14 mouse cellular contexts compared by ENCODE assay signal in genomic region chr11:20187271-20187670, GRCm38 (mm10).
"Had no signal": no experiment of that assay in that cellular context is flagged by ENCODE, and none has a peak within 500 bp of the region (broad histone marks: within the 10 kb centered on the region; RNA-seq: fewer than 3 reads in every experiment).

No protein-coding gene starts in this region.

- H3K4me2 ChIP-seq: lung, embryonic 15.5 days; midbrain, embryonic 12.5 days; neural tube, embryonic 12.5 days; stomach, embryonic 15.5 days had no signal

- H3K27ac ChIP-seq: liver, embryonic 14.5 days; lung, embryonic 15.5 days; midbrain, embryonic 10.5 days; midbrain, embryonic 12.5 days; neural tube, embryonic 12.5 days; stomach, embryonic 15.5 days had no signal

- H3K9ac ChIP-seq: liver, embryonic 14.5 days; lung, embryonic 15.5 days; midbrain, embryonic 12.5 days; neural tube, embryonic 12.5 days; stomach, embryonic 15.5 days had no signal

- H3K27me3 ChIP-seq: lung, embryonic 15.5 days; midbrain, embryonic 12.5 days; neural tube, embryonic 12.5 days; stomach, embryonic 15.5 days had no signal

- H3K9me3 ChIP-seq: lung, embryonic 15.5 days; midbrain, embryonic 10.5 days; midbrain, embryonic 12.5 days; neural tube, embryonic 12.5 days; stomach, embryonic 15.5 days had no signal

- H3K4me3 ChIP-seq: lung, embryonic 15.5 days; midbrain, embryonic 10.5 days; midbrain, embryonic 12.5 days; neural tube, embryonic 12.5 days; stomach, embryonic 15.5 days had no signal

- H3K4me1 ChIP-seq: lung, embryonic 15.5 days; midbrain, embryonic 10.5 days; midbrain, embryonic 12.5 days; neural tube, embryonic 12.5 days; stomach, embryonic 15.5 days had no signal

- ATAC-seq: lung, postnatal 0 days had no signal

- DNase-seq: lung, adult 2 months; lung, postnatal 4 days; midbrain, embryonic 14.5 days; right cerebral cortex, postnatal 14 days; thymus, adult 2 months; thymus, postnatal 25 days; thymus, postnatal 4 days had no signal

- H3K36me3 ChIP-seq: lung, embryonic 15.5 days; midbrain, embryonic 10.5 days; midbrain, embryonic 12.5 days; neural tube, embryonic 12.5 days; stomach, embryonic 15.5 days had no signal
